Mouse (Mus musculus) embryonic fibroblast, embryonic 13.5 days (primary cell): ENCODE results near the gene Prdm15.

Source experiments
- CTCF ChIP-seq: IDR thresholded peaks from 2 replicates; pipeline ENCODE4 v1.5.1; 2011; ENCODE audit warnings: mild to moderate bottlenecking, control low read depth, low read length, moderate library complexity, borderline replicate concordance; ENCODE audit not compliant: insufficient read depth
- POLR2A ChIP-seq: IDR thresholded peaks from 2 replicates; pipeline ENCODE4 v1.6.1; 2011; ENCODE audit warnings: low read depth, mild to moderate bottlenecking, control low read depth, low read length, moderate library complexity

- peak; percentile 68 for TF ChIP-seq CTCF
- no peak for TF ChIP-seq POLR2A
Measured at GRCm38 (mm10) chr16:97778353-97779025, 73.2 kb downstream of the Prdm15 start.
